Mouse (Mus musculus): ENCODE measurements at regions not wholly inside any gene's neighbourhood (a gene's known extent, or its start where the extent isn't known, plus 50 kb on each side); places are given as distances from the start of the nearest gene placed in this dataset.

DNA sequence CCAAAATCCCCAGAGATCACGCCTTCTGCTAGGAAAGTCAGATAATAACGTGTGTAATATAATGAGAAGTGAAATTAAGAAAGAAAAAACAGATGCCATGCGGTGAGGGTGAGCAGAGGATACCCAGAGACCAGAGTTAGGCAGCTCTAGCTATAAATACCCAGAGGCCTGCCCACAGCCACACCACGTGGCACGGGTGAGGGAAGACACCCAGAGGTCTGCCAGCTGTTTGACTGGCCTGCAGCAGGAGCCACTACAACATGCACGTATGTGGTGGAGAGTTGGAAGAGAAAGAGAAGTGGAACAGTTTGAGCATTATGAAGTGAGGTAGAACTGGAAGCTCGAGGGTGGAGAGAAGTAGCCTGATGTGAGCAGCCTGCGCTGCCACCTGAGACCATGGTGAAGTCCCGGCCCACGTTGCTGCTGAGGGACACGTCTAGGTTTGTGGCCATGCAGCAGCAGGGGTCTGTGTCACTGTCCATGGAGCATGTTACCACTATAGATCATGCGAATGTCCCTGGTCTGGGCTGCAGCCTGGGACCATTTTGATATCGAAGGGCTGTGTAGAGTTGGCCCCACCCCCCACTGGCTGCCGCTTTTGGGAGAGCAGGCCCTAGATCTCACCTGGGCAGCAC, 88.2 kb upstream of the Fyn start:
- H3K4me2 ChIP-seq (replicated peaks; ENCODE audit: low read depth, low read length) = no peak overlapping the region
- no peaks in the 10 kb centered on the region for H3K27me3 ChIP-seq (ENCODE audit: control insufficient read depth, insufficient read depth, low read length)
- no peak overlapping the region for H3K4me3 ChIP-seq (ENCODE audit: low read depth, low read length)
- no peaks in the 10 kb centered on the region for H3K4me1 ChIP-seq (ENCODE audit: control insufficient read depth, insufficient read depth, low read length)
- no peak overlapping the region for H3K9ac ChIP-seq (replicated peaks; ENCODE audit: low read depth, low read length)
- H3K27ac ChIP-seq (ENCODE audit: low read length) = no peak overlapping the region
- no peaks in the 10 kb centered on the region for H3K9me3 ChIP-seq (ENCODE audit: control insufficient read depth, low read depth, low read length)
- 81% methylated on average over 14 of the region's 14 CpGs for WGBS
- no peaks in the 10 kb centered on the region for H3K36me3 ChIP-seq (ENCODE audit: control insufficient read depth, insufficient read depth, low read length)
- ATAC-seq (ENCODE audit: insufficient number of reproducible peaks, insufficient read depth, low FRiP score, low read depth) = peak; percentile 33; the same call in 1 of the 2 replicates

DNA sequence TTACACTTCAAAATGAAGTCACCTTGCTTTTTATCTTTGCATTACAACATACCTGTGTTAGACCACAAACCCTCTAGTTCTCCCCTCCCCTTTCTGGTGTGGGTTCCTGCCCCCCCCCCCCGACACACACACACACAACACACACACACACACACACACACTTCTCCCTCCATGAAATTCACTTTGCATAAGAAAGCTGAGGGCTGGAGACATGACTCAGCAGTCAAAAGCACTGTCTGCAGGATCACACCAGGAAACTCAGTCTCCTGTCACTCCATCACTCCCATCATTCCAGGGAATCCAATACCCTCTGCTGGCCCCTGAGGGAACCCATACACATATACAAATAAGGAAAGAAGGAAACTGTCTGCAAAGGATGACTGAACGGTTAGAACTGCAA, 94.5 kb upstream of the Fyn start:
- 53% methylated on average over 2 of the region's 2 CpGs for WGBS
- Histone ChIP-seq H3K27ac (ENCODE audit: low read length) (no peak overlapping the region), H3K9me3 (ENCODE audit: control insufficient read depth, low read depth, low read length) (no peaks in the 10 kb centered on the region), H3K9ac (replicated peaks; ENCODE audit: low read depth, low read length) (no peak overlapping the region), H3K27me3 (ENCODE audit: control insufficient read depth, insufficient read depth, low read length) (no peaks in the 10 kb centered on the region), H3K4me1 (ENCODE audit: control insufficient read depth, insufficient read depth, low read length) (no peaks in the 10 kb centered on the region), H3K4me3 (ENCODE audit: low read depth, low read length) (no peak overlapping the region), H3K36me3 (ENCODE audit: control insufficient read depth, insufficient read depth, low read length) (no peaks in the 10 kb centered on the region), H3K4me2 (replicated peaks; ENCODE audit: low read depth, low read length) (no peak overlapping the region)
- ATAC-seq (ENCODE audit: insufficient number of reproducible peaks, insufficient read depth, low FRiP score, low read depth) = no peak

DNA sequence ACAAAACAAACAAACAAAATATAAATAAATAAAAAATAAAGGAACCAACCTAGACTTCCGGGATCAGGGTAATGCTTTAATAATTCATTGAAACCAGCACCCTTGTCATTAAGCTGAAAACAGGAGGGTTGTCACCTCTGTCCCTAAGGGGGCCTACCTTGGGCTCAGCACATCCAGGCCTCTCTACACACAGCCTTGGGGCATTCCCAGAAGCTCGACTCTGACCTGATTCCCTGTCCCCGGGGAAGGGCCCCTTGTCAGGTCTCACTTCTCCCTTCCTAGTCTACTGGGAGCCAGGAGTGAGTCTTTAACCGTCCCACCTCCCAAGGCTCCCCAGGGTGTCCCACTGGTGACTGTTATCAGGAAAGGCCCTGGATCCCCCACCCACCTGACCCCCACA, 95.2 kb upstream of the Fyn start:
- Histone ChIP-seq H3K9me3 (ENCODE audit: control insufficient read depth, low read depth, low read length) (no peaks in the 10 kb centered on the region), H3K4me3 (ENCODE audit: low read depth, low read length) (no peak overlapping the region), H3K27ac (ENCODE audit: low read length) (no peak overlapping the region), H3K27me3 (ENCODE audit: control insufficient read depth, insufficient read depth, low read length) (no peaks in the 10 kb centered on the region), H3K36me3 (ENCODE audit: control insufficient read depth, insufficient read depth, low read length) (no peaks in the 10 kb centered on the region), H3K4me1 (ENCODE audit: control insufficient read depth, insufficient read depth, low read length) (no peaks in the 10 kb centered on the region), H3K9ac (replicated peaks; ENCODE audit: low read depth, low read length) (no peak overlapping the region), H3K4me2 (replicated peaks; ENCODE audit: low read depth, low read length) (no peak overlapping the region)
- WGBS = 66% methylated on average over 4 of the region's 4 CpGs
- ATAC-seq (ENCODE audit: insufficient number of reproducible peaks, insufficient read depth, low FRiP score, low read depth) = no peak

DNA sequence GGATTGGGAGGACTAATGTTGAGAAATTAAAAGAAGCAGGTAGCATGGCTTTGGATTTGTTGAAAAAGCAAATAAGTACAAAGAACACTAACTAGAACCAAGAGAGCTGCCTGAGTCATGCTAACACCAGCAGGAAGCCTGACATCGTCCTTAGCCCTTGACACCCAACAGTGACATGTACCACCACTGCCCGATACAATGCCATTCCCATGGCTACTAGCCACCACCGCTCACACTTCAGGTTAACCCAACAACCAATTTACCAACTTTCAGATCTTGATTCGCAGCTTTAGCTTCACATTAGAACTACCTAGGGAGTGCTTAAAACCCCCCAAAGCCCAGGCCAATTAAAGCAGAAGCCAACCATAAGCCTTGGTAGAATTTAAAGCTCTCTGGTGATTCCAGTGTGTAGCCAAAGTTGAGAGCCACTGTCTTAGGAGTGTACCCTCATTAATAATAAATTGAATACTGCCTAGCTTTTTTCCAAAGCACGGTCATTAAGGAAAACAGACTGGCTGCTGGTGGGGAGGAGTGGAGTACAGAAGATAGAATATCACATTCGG, 96.2 kb upstream of the Fyn start:
- no peak overlapping the region for H3K4me2 ChIP-seq (replicated peaks; ENCODE audit: low read depth, low read length)
- no peak for ATAC-seq (ENCODE audit: insufficient number of reproducible peaks, insufficient read depth, low FRiP score, low read depth)
- no peaks in the 10 kb centered on the region for H3K27me3 ChIP-seq (ENCODE audit: control insufficient read depth, insufficient read depth, low read length)
- H3K36me3 ChIP-seq (ENCODE audit: control insufficient read depth, insufficient read depth, low read length) = no peaks in the 10 kb centered on the region
- H3K9ac ChIP-seq (replicated peaks; ENCODE audit: low read depth, low read length) = no peak overlapping the region
- H3K4me1 ChIP-seq (ENCODE audit: control insufficient read depth, insufficient read depth, low read length) = no peaks in the 10 kb centered on the region
- H3K27ac ChIP-seq (ENCODE audit: low read length) = no peak overlapping the region
- no peak overlapping the region for H3K4me3 ChIP-seq (ENCODE audit: low read depth, low read length)
- H3K9me3 ChIP-seq (ENCODE audit: control insufficient read depth, low read depth, low read length) = no peaks in the 10 kb centered on the region
- 77% methylated on average over 6 of the region's 6 CpGs for WGBS

DNA sequence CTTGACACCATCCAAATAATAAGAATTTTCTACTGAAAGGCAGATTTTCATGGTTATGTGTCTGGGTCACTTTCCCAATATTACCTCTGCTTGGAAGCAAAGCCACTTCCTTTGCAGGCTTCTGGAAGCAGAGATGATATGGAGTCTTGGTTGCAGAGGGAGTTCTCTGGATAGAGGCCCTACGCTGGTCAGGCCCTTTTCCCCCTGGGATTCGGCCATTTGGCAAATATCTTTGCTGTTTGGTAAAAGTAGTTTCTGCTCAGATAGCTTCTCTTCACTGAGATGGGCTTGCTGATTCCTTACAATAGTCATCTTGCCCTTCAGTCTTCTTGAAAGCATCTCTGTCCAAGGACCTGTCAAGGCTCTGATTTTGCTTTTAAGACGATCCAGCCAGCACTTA, 98.2 kb upstream of the Fyn start:
- Histone ChIP-seq H3K9me3 (ENCODE audit: control insufficient read depth, low read depth, low read length) (no peaks in the 10 kb centered on the region), H3K4me2 (replicated peaks; ENCODE audit: low read depth, low read length) (no peak overlapping the region), H3K36me3 (ENCODE audit: control insufficient read depth, insufficient read depth, low read length) (no peaks in the 10 kb centered on the region), H3K9ac (replicated peaks; ENCODE audit: low read depth, low read length) (no peak overlapping the region), H3K4me3 (ENCODE audit: low read depth, low read length) (no peak overlapping the region), H3K4me1 (ENCODE audit: control insufficient read depth, insufficient read depth, low read length) (no peaks in the 10 kb centered on the region), H3K27ac (ENCODE audit: low read length) (no peak overlapping the region), H3K27me3 (ENCODE audit: control insufficient read depth, insufficient read depth, low read length) (no peaks in the 10 kb centered on the region)
- ATAC-seq (ENCODE audit: insufficient number of reproducible peaks, insufficient read depth, low FRiP score, low read depth) = no peak
- 74% methylated on average over 3 of the region's 3 CpGs for WGBS

DNA sequence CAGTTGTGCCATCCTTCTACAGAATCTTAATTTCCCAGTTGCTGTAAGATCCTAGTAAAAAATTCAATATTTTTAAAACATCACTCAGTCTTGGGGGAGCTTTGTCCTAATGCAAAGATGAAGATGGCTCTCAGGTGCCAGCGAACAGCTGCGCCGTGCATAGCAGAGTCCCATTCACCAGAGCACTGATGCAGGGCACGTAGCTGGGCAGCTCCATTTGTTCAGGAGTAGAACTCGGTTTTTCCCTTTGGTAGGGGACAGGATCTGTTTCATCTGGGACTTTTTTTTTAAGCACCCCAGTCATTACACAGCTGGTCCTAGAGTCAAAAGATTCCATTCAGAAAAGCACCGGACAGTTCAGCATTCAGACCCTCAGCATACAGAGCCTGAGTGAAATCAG, 101.4 kb upstream of the Fyn start:
- Histone ChIP-seq H3K4me1 (ENCODE audit: control insufficient read depth, insufficient read depth, low read length) (peaks cover 11% of the 10 kb centered on the region; the same call in 1 of the 2 replicates), H3K4me3 (ENCODE audit: low read depth, low read length) (no peak overlapping the region), H3K27me3 (ENCODE audit: control insufficient read depth, insufficient read depth, low read length) (no peaks in the 10 kb centered on the region), H3K36me3 (ENCODE audit: control insufficient read depth, insufficient read depth, low read length) (no peaks in the 10 kb centered on the region), H3K9ac (replicated peaks; ENCODE audit: low read depth, low read length) (no peak overlapping the region), H3K9me3 (ENCODE audit: control insufficient read depth, low read depth, low read length) (no peaks in the 10 kb centered on the region), H3K27ac (ENCODE audit: low read length) (no peak overlapping the region), H3K4me2 (replicated peaks; ENCODE audit: low read depth, low read length) (no peak overlapping the region)
- no peak for ATAC-seq (ENCODE audit: insufficient number of reproducible peaks, insufficient read depth, low FRiP score, low read depth)
- WGBS = 85% methylated on average over 6 of the region's 6 CpGs

DNA sequence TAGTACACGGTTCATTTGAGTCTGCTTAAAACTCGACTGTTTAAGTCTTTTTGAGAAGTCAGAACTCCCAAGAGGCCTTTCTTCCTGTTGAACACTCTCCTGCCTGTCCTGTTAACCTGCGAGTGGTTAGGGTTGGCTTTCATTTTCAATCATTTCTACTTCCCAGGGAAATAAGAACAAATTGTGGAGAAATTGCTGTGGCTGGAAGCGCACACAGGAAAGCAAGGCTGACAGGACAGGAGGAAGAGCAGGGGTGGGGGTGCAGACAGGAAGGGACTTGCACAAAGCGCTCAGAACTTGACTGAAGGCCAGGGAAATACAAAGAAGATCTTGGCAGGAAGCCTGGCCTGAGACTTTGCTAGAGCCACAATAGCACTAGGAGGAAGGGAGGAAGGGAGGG, 102.2 kb upstream of the Fyn start:
- no peak overlapping the region for H3K9ac ChIP-seq (replicated peaks; ENCODE audit: low read depth, low read length)
- H3K4me2 ChIP-seq (replicated peaks; ENCODE audit: low read depth, low read length) = no peak overlapping the region
- no peak overlapping the region for H3K4me3 ChIP-seq (ENCODE audit: low read depth, low read length)
- H3K9me3 ChIP-seq (ENCODE audit: control insufficient read depth, low read depth, low read length) = no peaks in the 10 kb centered on the region
- no peaks in the 10 kb centered on the region for H3K36me3 ChIP-seq (ENCODE audit: control insufficient read depth, insufficient read depth, low read length)
- peak overlapping the region; percentile 69 for H3K27ac ChIP-seq (ENCODE audit: low read length)
- WGBS = 35% methylated on average over 5 of the region's 5 CpGs
- peaks cover 16% of the 10 kb centered on the region; the same call in 1 of the 2 replicates for H3K4me1 ChIP-seq (ENCODE audit: control insufficient read depth, insufficient read depth, low read length)
- no peaks in the 10 kb centered on the region for H3K27me3 ChIP-seq (ENCODE audit: control insufficient read depth, insufficient read depth, low read length)
- ATAC-seq (ENCODE audit: insufficient number of reproducible peaks, insufficient read depth, low FRiP score, low read depth) = peak; percentile 74; the same call in 1 of the 2 replicates

DNA sequence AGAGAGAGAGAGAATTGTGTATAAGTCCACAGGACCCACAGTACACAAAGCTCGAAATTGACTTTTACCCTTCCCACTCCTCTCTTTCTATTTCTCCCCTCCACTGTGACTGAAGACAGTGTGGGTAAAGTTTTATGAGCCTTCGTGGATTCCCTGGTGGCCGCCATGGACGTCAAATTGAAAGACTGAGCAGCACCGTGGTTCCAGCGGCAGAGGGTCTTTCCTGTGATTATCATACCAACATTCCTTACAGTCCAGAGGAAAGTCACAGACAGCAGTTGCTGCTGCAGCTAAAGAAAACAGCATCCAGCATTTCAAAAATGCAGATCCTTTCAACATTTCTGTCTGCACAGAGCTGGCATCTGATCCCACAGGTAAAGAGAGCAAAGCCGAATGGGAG, 98.9 kb upstream of the Ccn6 start:
- no peaks in the 10 kb centered on the region for H3K36me3 ChIP-seq (ENCODE audit: control insufficient read depth, insufficient read depth, low read length)
- H3K9me3 ChIP-seq (ENCODE audit: control insufficient read depth, low read depth, low read length) = no peaks in the 10 kb centered on the region
- 37% methylated on average over 7 of the region's 7 CpGs for WGBS
- peaks cover 16% of the 10 kb centered on the region; the same call in 1 of the 2 replicates for H3K4me1 ChIP-seq (ENCODE audit: control insufficient read depth, insufficient read depth, low read length)
- H3K4me3 ChIP-seq (ENCODE audit: low read depth, low read length) = no peak overlapping the region
- peak overlapping the region; percentile 64; the same call in 1 of the 2 replicates for H3K27ac ChIP-seq (ENCODE audit: low read length)
- H3K4me2 ChIP-seq (replicated peaks; ENCODE audit: low read depth, low read length) = no peak overlapping the region
- H3K27me3 ChIP-seq (ENCODE audit: control insufficient read depth, insufficient read depth, low read length) = no peaks in the 10 kb centered on the region
- ATAC-seq (ENCODE audit: insufficient number of reproducible peaks, insufficient read depth, low FRiP score, low read depth) = no peak
- no peak overlapping the region for H3K9ac ChIP-seq (replicated peaks; ENCODE audit: low read depth, low read length)

Data from stomach, embryonic 14.5 days (tissue).